Mouse (Mus musculus) heart, postnatal 14 days (tissue): Measurements from ENCODE around the gene Ccnd1. TPM values are rescaled to one million over a fixed set of nuclear protein-coding genes. Genes with fewer than 3 reads are reported as not detected.

Source experiments
- DNase-seq, 2 experiments: peaks; one replicate each; pipeline ENCODE4 v3.0.0; 2021 to 2022
- intact Hi-C: fragments of 180-260 bp; cut with DNase I; formaldehyde crosslinking; loops from one replicate; pipeline ENCODE4 v1.15.1; 2025
- long read RNA-seq, 2 experiments: library from polyadenylated mRNA; stranded (forward); transcript quantifications; one replicate each; pipeline ENCODE4 v2.0.0; 2021
- total RNA-seq, 2 experiments: library from RNA; stranded (reverse); gene quantifications; 2 replicates each; pipeline ENCODE4 v1.2.3; 2021

The Ccnd1 gene
- total RNA-seq, result 10 to 100 TPM; 37.2 to 58.8 TPM
- long read RNA-seq, experiment 1, transcript Ccnd1-201 (5 exons, 3,740 nt), result major isoform, 20 of 33 reads
- long read RNA-seq, experiment 1, partial matches to known transcripts, result 1 of 33 reads
- long read RNA-seq, experiment 1, other reads (novel, unspliced or antisense), result 12 of 33 reads
- long read RNA-seq, experiment 2, transcript Ccnd1-201 (5 exons, 3,740 nt), result major isoform, 11 of 24 reads
- long read RNA-seq, experiment 2, partial matches to known transcripts, result 0 of 24 reads
- long read RNA-seq, experiment 2, other reads (novel, unspliced or antisense), result 13 of 24 reads

GRCm38 (mm10) chr7:144939344-144940002 lies at the start of gene Ccnd1:
Gene Ccnd1, minus strand, starts transcription at chr7:144939925.
- intact Hi-C loops, result loop anchor here (2.0 kb wide), 2 partner anchors 91 to 171 kb away; no protein-coding TSS in a partner anchor
- DNase-seq, result peak; percentile 77 to 80

GRCm38 (mm10) chr7:144988856-144989255 lies 49.1 kb upstream of the Ccnd1 start:
- intact Hi-C loops, result no loop called here
- no peak for DNase-seq

GRCm38 (mm10) chr7:144985100-144985499 lies 45.4 kb upstream of the Ccnd1 start:
- intact Hi-C loops, result no loop called here
- no peak for DNase-seq

- no peak for DNase-seq
- intact Hi-C loops, result no loop called here
These were observed 42.8 kb upstream of the Ccnd1 start for GRCm38 (mm10) chr7:144982358-144983110.

- DNase-seq, result no peak
- intact Hi-C loops, result no loop called here
These were observed 41.8 kb upstream of the Ccnd1 start for GRCm38 (mm10) chr7:144981426-144982079.

- no peak for DNase-seq
- intact Hi-C loops, result no loop called here
These were observed 40.1 kb upstream of the Ccnd1 start for GRCm38 (mm10) chr7:144979814-144980213.

- DNase-seq, result no peak
- intact Hi-C loops, result no loop called here
These were observed 37.4 kb upstream of the Ccnd1 start for GRCm38 (mm10) chr7:144977121-144977520.

GRCm38 (mm10) chr7:144973461-144973860 lies 33.7 kb upstream of the Ccnd1 start:
- intact Hi-C loops, result no loop called here
- DNase-seq, result peak in 1 of 2 experiments; percentile 14

- intact Hi-C loops, result no loop called here
- DNase-seq, result no peak
These were observed 32.0 kb upstream of the Ccnd1 start for GRCm38 (mm10) chr7:144971769-144972168.

GRCm38 (mm10) chr7:144970997-144971768 lies 31.5 kb upstream of the Ccnd1 start:
- DNase-seq, result no peak
- intact Hi-C loops, result no loop called here

- DNase-seq, result no peak
- intact Hi-C loops, result no loop called here
These were observed 26.2 kb upstream of the Ccnd1 start for GRCm38 (mm10) chr7:144965893-144966292.

- intact Hi-C loops, result no loop called here
- DNase-seq, result no peak
These were observed 24.6 kb upstream of the Ccnd1 start for GRCm38 (mm10) chr7:144964316-144964715.

- DNase-seq, result no peak
- intact Hi-C loops, result no loop called here
These were observed 24.2 kb upstream of the Ccnd1 start for GRCm38 (mm10) chr7:144963911-144964310.

GRCm38 (mm10) chr7:144958509-144959395 lies 19.0 kb upstream of the Ccnd1 start:
- intact Hi-C loops, result no loop called here
- DNase-seq, result no peak

- peak; percentile 83 to 84 for DNase-seq
- intact Hi-C loops, result loop anchor here (1.0 to 2.0 kb wide), 2 partner anchors 54 to 81 kb away; no protein-coding TSS in a partner anchor
These were observed 3.5 kb upstream of the Ccnd1 start for GRCm38 (mm10) chr7:144943254-144943653.

GRCm38 (mm10) chr7:144942744-144943135 lies 3.0 kb upstream of the Ccnd1 start:
- peak in 1 of 2 experiments; percentile 22 for DNase-seq
- intact Hi-C loops, result loop anchor here (1.0 to 2.0 kb wide), 3 partner anchors 54 to 169 kb away; no protein-coding TSS in a partner anchor

- DNase-seq, result peak; percentile 19 to 44
- intact Hi-C loops, result loop anchor here (1.0 to 2.0 kb wide), 2 partner anchors 55 to 169 kb away; no protein-coding TSS in a partner anchor
These were observed 2.5 kb upstream of the Ccnd1 start for GRCm38 (mm10) chr7:144942071-144942743.

GRCm38 (mm10) chr7:144941242-144941831 lies 1.6 kb upstream of the Ccnd1 start:
- peak; percentile 88 to 91 for DNase-seq
- intact Hi-C loops, result no loop called here
